Mouse (Mus musculus) stomach, postnatal 0 days (tissue): ENCODE measurements at regions not wholly inside any gene's neighbourhood (a gene's known extent, or its start where the extent isn't known, plus 50 kb on each side); places are given as distances from the start of the nearest gene placed in this dataset.
A peak's percentile ranks its signal among the peaks of the same experiment; 100 is the strongest.

Source experiments
- ATAC-seq: fragments of 200-750 bp; cut with Nextera tagmentation; 2 replicates; pipeline ENCODE4 v1.8.0; 2017; ENCODE audit not compliant: low FRiP score, low TSS enrichment
- DNase-seq: peaks from one replicate; pipeline ENCODE4 v3.0.0-alpha.2; 2016; ENCODE audit warnings: low spot score
- H3K27ac ChIP-seq: fragments of 300-500 bp; sonication (generic); replicated peaks from 2 replicates; pipeline ENCODE4 v1.5.1; 2014; ENCODE audit warnings: mild to moderate bottlenecking, control low read depth
- H3K27me3 ChIP-seq: fragments of 300-500 bp; sonication (generic); 2 replicates; pipeline ENCODE4 v1.6.1; 2014; ENCODE audit warnings: low read length; ENCODE audit not compliant: control insufficient read depth, insufficient read depth
- H3K36me3 ChIP-seq: fragments of 300-500 bp; sonication (generic); 2 replicates; pipeline ENCODE4 v1.6.1; 2014; ENCODE audit warnings: low read length, mixed read lengths; ENCODE audit not compliant: control insufficient read depth, insufficient read depth
- H3K4me1 ChIP-seq: fragments of 300-500 bp; sonication (generic); replicated peaks from 2 replicates; pipeline ENCODE4 v1.6.1; 2014; ENCODE audit warnings: antibody characterized with exemption; ENCODE audit not compliant: control insufficient read depth, insufficient read depth
- H3K4me2 ChIP-seq: fragments of 300-500 bp; sonication (generic); replicated peaks from 2 replicates; pipeline ENCODE4 v1.6.1; 2014; ENCODE audit warnings: low read depth, mild to moderate bottlenecking, control low read depth, moderate library complexity
- H3K4me3 ChIP-seq: fragments of 300-500 bp; sonication (generic); 2 replicates; pipeline ENCODE4 v1.5.1; 2014; ENCODE audit warnings: low read depth, low read length, control low read depth
- H3K9ac ChIP-seq: fragments of 300-500 bp; sonication (generic); 2 replicates; pipeline ENCODE4 v1.6.1; 2014; ENCODE audit warnings: mild to moderate bottlenecking, low read length, control low read depth, mixed read lengths
- H3K9me3 ChIP-seq: fragments of 300-500 bp; sonication (generic); 2 replicates; pipeline ENCODE4 v1.6.1; 2016; ENCODE audit warnings: low read length; ENCODE audit not compliant: control insufficient read depth
- CTCF ChIP-seq: IDR thresholded peaks from 2 replicates; pipeline ENCODE4 v1.5.1; 2016; ENCODE audit warnings: antibody characterized with exemption, low read depth, mild to moderate bottlenecking, moderate library complexity
- EP300 ChIP-seq: optimal IDR thresholded peaks from 2 replicates; pipeline ENCODE3; 2016; ENCODE audit warnings: antibody characterized with exemption
- WGBS: fragments of 180-500 bp; shearing (Covaris S2); extraction: QIAGEN DNeasy Blood & Tissue Kit; methylation state at CpG from one replicate; pipeline ENCODE4 v1.1.7; 2014; 5-methylcytosine and 5-hydroxymethylcytosine counted together

DNA sequence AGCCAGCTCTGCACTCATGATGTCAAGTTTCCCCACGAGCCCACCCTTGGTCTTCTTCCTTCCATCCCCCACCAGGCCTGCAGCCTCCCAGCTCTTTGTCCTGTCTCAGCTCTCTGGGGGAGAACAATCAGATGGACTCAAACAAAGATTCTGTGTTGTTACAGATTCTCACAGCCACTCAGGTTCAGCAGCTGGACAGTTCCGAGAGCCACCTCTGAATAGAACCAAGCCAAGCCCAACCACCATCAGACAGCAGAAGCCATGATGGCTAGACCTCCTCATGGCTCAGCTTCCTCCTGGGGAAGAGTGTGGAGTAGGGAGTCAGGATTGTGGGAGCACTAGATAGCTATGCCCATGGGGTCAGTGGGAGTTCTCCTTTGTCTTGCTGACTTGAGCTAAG is 184.5 kb downstream of the Qk start:
- Histone ChIP-seq H3K27me3 (no peaks in the 10 kb centered on the region), H3K9me3 (no peaks in the 10 kb centered on the region), H3K4me3 (no peak overlapping the region), H3K27ac (no peak overlapping the region), H3K4me1 (no peaks in the 10 kb centered on the region), H3K36me3 (no peaks in the 10 kb centered on the region), H3K4me2 (no peak overlapping the region), H3K9ac (no peak overlapping the region)
- no peak for ATAC-seq
- WGBS, result 43% methylated on average over 2 of the region's 2 CpGs
- peak; percentile 23 for DNase-seq
- TF ChIP-seq EP300, result no peak
- TF ChIP-seq CTCF, result no peak

- 78% methylated on average over 8 of the region's 8 CpGs for WGBS
- H3K36me3 ChIP-seq, result no peaks in the 10 kb centered on the region
- no peak for TF ChIP-seq CTCF
- H3K4me3 ChIP-seq, result no peak overlapping the region
- DNase-seq, result no peak
- ATAC-seq, result no peak
- H3K9ac ChIP-seq, result no peak overlapping the region
- H3K4me2 ChIP-seq, result no peak overlapping the region
- H3K9me3 ChIP-seq, result no peaks in the 10 kb centered on the region
- H3K27ac ChIP-seq, result no peak overlapping the region
- no peaks in the 10 kb centered on the region for H3K27me3 ChIP-seq
- H3K4me1 ChIP-seq, result no peaks in the 10 kb centered on the region
Measured at GRCm38 (mm10) chr17:10128591-10128990, 191.1 kb downstream of the Qk start.

- Histone ChIP-seq H3K27ac (no peak overlapping the region), H3K4me3 (no peak overlapping the region), H3K36me3 (no peaks in the 10 kb centered on the region), H3K27me3 (no peaks in the 10 kb centered on the region), H3K9me3 (no peaks in the 10 kb centered on the region), H3K4me2 (no peak overlapping the region), H3K9ac (no peak overlapping the region), H3K4me1 (no peaks in the 10 kb centered on the region)
- ATAC-seq (no peak), DNase-seq (no peak)
- whole genome bisulfite sequencing, result 40% methylated on average over 3 of the region's 3 CpGs
- TF ChIP-seq EP300 (no peak), CTCF (no peak)
Measured at GRCm38 (mm10) chr17:10122411-10122810, 197.2 kb downstream of the Qk start.

- no peak overlapping the region for H3K4me3 ChIP-seq
- no peak overlapping the region for H3K27ac ChIP-seq
- H3K9me3 ChIP-seq, result no peaks in the 10 kb centered on the region
- no peaks in the 10 kb centered on the region for H3K27me3 ChIP-seq
- no peaks in the 10 kb centered on the region for H3K36me3 ChIP-seq
- TF ChIP-seq EP300 (no peak), CTCF (no peak)
- H3K4me1 ChIP-seq, result no peaks in the 10 kb centered on the region
- no peak overlapping the region for H3K4me2 ChIP-seq
- no peak overlapping the region for H3K9ac ChIP-seq
- DNase-seq (no peak), ATAC-seq (no peak)
- 91% methylated on average over 2 of the region's 2 CpGs for WGBS
Measured at GRCm38 (mm10) chr17:10112118-10112517, 207.5 kb downstream of the Qk start.

DNA sequence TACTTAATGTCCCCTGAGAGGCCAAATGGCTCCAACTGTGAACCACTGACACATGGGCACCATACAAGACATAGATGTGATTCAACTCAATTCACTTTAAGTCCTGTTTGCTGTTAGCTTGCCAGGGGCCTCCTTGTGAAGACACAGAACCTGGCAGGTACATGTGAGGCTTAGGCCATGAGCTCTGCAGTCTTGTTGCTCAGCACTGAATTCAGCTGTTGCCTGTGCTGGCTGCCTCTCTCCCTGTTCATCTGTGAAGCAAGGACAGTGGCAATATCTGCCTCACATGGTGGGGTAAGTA is 209.3 kb downstream of the Qk start:
- ATAC-seq (no peak), DNase-seq (no peak)
- no peak overlapping the region for H3K27ac ChIP-seq
- no peak overlapping the region for H3K9ac ChIP-seq
- no peaks in the 10 kb centered on the region for H3K4me1 ChIP-seq
- no peak overlapping the region for H3K4me2 ChIP-seq
- H3K4me3 ChIP-seq, result no peak overlapping the region
- no peaks in the 10 kb centered on the region for H3K27me3 ChIP-seq
- no peaks in the 10 kb centered on the region for H3K9me3 ChIP-seq
- H3K36me3 ChIP-seq, result no peaks in the 10 kb centered on the region
- TF ChIP-seq EP300 (no peak), CTCF (no peak)

DNA sequence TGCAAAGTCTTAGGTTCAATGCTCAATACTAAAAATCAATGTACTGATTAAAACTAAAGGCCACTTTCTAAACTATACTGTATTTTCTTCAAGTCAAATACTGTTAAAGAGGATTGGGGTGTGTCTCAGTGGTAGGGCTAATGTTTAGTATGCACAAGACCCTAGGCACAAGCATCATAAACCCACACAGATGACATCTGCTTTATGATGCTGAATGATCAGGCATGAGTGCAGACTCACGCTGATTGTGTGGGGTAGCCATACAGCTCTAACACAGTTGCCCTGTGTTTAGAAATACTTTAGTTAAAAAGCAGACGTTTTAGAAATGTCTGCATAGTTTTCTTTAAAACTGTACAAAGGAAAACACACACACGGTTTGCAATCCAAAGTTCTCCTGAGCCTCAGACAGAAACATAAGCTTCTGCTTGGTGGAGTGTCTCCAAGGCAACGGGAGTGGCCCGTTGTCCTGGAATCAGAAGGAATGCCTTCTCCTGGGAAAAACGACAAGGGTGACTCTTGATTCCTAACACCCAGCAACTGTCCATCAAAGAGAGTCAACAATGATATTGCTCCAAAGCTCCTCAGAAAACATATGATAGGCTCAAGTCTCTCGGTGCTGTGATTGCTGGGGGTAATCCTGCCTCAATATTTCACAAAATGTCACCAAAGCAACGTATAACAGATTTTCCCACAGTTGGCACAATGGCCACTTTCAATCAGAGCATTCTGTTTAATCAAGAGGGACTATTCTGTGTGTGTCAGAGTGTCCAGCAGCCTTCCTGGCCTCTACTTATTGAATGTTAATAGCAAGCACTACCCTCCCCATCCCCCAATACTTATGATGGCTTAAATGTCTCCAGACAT is 209.9 kb downstream of the Qk start:
- H3K9me3 ChIP-seq, result no peaks in the 10 kb centered on the region
- H3K4me1 ChIP-seq, result no peaks in the 10 kb centered on the region
- H3K36me3 ChIP-seq, result no peaks in the 10 kb centered on the region
- H3K4me3 ChIP-seq, result no peak overlapping the region
- H3K9ac ChIP-seq, result no peak overlapping the region
- no peaks in the 10 kb centered on the region for H3K27me3 ChIP-seq
- DNase-seq, result no peak
- ATAC-seq, result no peak
- no peak for TF ChIP-seq EP300
- no peak for TF ChIP-seq CTCF
- H3K4me2 ChIP-seq, result no peak overlapping the region
- 40% methylated on average over 8 of the region's 8 CpGs for WGBS
- no peak overlapping the region for H3K27ac ChIP-seq
